ENCODE assay signal across 22 mouse cellular contexts in the genomic region with DNA sequence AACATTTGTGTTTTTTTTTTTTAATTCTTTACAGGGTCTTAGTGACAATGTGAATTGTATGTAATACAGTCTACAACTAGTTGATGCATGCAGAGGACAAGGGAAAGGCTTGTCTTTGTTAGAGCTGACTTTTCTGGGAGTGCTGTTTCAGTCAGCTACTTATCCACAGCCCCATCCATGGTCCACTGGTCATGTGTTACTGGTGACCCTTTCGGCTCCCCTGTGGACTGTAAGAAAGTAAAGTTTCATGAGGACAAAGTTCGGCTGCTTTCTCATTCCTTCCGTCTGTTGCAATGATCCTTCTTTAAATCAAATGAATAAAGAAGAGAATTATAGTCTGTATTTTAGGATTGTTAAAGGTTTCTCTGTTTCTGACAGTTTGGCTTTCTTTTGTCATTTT.
DNase-seq lines count a peak whose midpoint lies in the region; ATAC-seq lines count a peak whose summit lies in the region.
"Had no signal": no experiment of that assay in that cellular context is flagged by ENCODE, and none has a peak within 500 bp of the region (broad histone marks: within the 10 kb centered on the region; RNA-seq: fewer than 3 reads in every experiment).

No protein-coding gene starts in this region.

- H3K9me3 ChIP-seq in kidney, embryonic 14.5 days (ENCODE audit: control insufficient read depth, low read length), result no peaks in the 10 kb centered on the region
- no peaks in the 10 kb centered on the region for H3K9me3 ChIP-seq in kidney, embryonic 15.5 days (replicated peaks)
- no peaks in the 10 kb centered on the region for H3K9me3 ChIP-seq in hindbrain, embryonic 16.5 days (ENCODE audit: control insufficient read depth, low read length)
- H3K9me3 ChIP-seq: embryonic facial prominence, embryonic 15.5 days; forebrain, embryonic 10.5 days; hindbrain, embryonic 13.5 days had no signal

- H3K9ac ChIP-seq in kidney, embryonic 14.5 days (ENCODE audit: low read depth, low read length), result no peak overlapping the region
- H3K9ac ChIP-seq in kidney, embryonic 15.5 days, result no peak overlapping the region
- no peak overlapping the region for H3K9ac ChIP-seq in hindbrain, embryonic 16.5 days (ENCODE audit: low read depth, low read length)
- H3K9ac ChIP-seq: embryonic facial prominence, embryonic 15.5 days; hindbrain, embryonic 13.5 days had no signal

- H3K27ac ChIP-seq in kidney, embryonic 14.5 days (ENCODE audit: low read depth, low read length), result no peak overlapping the region
- no peak overlapping the region for H3K27ac ChIP-seq in kidney, embryonic 15.5 days
- H3K27ac ChIP-seq in hindbrain, embryonic 16.5 days (ENCODE audit: low read depth, low read length), result no peak overlapping the region
- H3K27ac ChIP-seq: embryonic facial prominence, embryonic 15.5 days; forebrain, embryonic 10.5 days; hindbrain, embryonic 13.5 days had no signal

- WGBS in kidney, embryonic 14.5 days, result 17% methylated on average over 3 of the region's 3 CpGs
- WGBS in kidney, embryonic 15.5 days, result 28% methylated on average over 3 of the region's 3 CpGs
- WGBS in hindbrain, embryonic 16.5 days, result 34% methylated on average over 3 of the region's 3 CpGs

- no peak overlapping the region for H3K4me3 ChIP-seq in kidney, embryonic 14.5 days (ENCODE audit: low read length)
- no peak overlapping the region for H3K4me3 ChIP-seq in kidney, embryonic 15.5 days (replicated peaks)
- no peak overlapping the region for H3K4me3 ChIP-seq in hindbrain, embryonic 16.5 days (ENCODE audit: low read length)
- H3K4me3 ChIP-seq: embryonic facial prominence, embryonic 15.5 days; erythroblast, embryonic 14.5 days; forebrain, embryonic 10.5 days; hindbrain, embryonic 13.5 days had no signal

- H3K4me1 ChIP-seq in kidney, embryonic 14.5 days (ENCODE audit: control insufficient read depth, insufficient read depth, low read length), result no peaks in the 10 kb centered on the region
- no peaks in the 10 kb centered on the region for H3K4me1 ChIP-seq in kidney, embryonic 15.5 days
- H3K4me1 ChIP-seq in hindbrain, embryonic 16.5 days (ENCODE audit: control insufficient read depth, insufficient read depth, low read depth, low read length), result no peaks in the 10 kb centered on the region
- H3K4me1 ChIP-seq: embryonic facial prominence, embryonic 15.5 days; hindbrain, embryonic 13.5 days had no signal

- ATAC-seq in kidney, embryonic 14.5 days (ENCODE audit: low FRiP score, low TSS enrichment), result no peak
- 0 out of 2 replicates have a peak, but pooled peaks have one; percentile 36 for ATAC-seq in kidney, embryonic 15.5 days (replicated peaks; ENCODE audit: low FRiP score)
- ATAC-seq in hindbrain, embryonic 16.5 days, result no peak
- ATAC-seq in megakaryocyte, adult 5-6 weeks (ENCODE audit: poor library complexity, severe bottlenecking), result no peak
- ATAC-seq: activated CD4-positive, CD25-positive, alpha-beta regulatory T cell, adult 4 months; forebrain, embryonic 14.5 days; Patski had no signal

- DNase-seq in kidney, adult 11 months, result peak; percentile 8
- DNase-seq in kidney, postnatal 14 days, result peak; percentile 6
- DNase-seq in adrenal gland, postnatal 36 days, result no peak
- DNase-seq: adrenal gland, postnatal 14 days; cerebellum, adult 8-10 months; cerebellum, postnatal 14 days; gastrocnemius, postnatal 36 days; heart, adult 11 months; heart, postnatal 10 days; heart, postnatal 4 days had no signal

- H3K27me3 ChIP-seq in kidney, embryonic 14.5 days (ENCODE audit: control insufficient read depth, insufficient read depth, low read length), result no peaks in the 10 kb centered on the region
- no peaks in the 10 kb centered on the region for H3K27me3 ChIP-seq in kidney, embryonic 15.5 days
- H3K27me3 ChIP-seq in hindbrain, embryonic 16.5 days (replicated peaks; ENCODE audit: control insufficient read depth, insufficient read depth, low read length), result no peaks in the 10 kb centered on the region
- H3K27me3 ChIP-seq: CH12.LX; embryonic facial prominence, embryonic 15.5 days; hindbrain, embryonic 13.5 days had no signal

- H3K4me2 ChIP-seq in kidney, embryonic 14.5 days (replicated peaks; ENCODE audit: low read depth, low read length), result no peak overlapping the region
- H3K4me2 ChIP-seq in kidney, embryonic 15.5 days, result no peak overlapping the region
- H3K4me2 ChIP-seq in hindbrain, embryonic 16.5 days (ENCODE audit: low read length), result no peak overlapping the region
- H3K4me2 ChIP-seq: embryonic facial prominence, embryonic 15.5 days; hindbrain, embryonic 13.5 days had no signal

- H3K36me3 ChIP-seq in kidney, embryonic 14.5 days (ENCODE audit: control insufficient read depth, insufficient read depth, low read length), result no peaks in the 10 kb centered on the region
- no peaks in the 10 kb centered on the region for H3K36me3 ChIP-seq in kidney, embryonic 15.5 days
- no peaks in the 10 kb centered on the region for H3K36me3 ChIP-seq in hindbrain, embryonic 16.5 days (ENCODE audit: control insufficient read depth, insufficient read depth, low read length)
- H3K36me3 ChIP-seq: embryonic facial prominence, embryonic 15.5 days; forebrain, embryonic 10.5 days; hindbrain, embryonic 13.5 days had no signal

Comparison
In these comparisons a context has a peak if more than half of its experiments do, and no peak if none do; other contexts are left out.
1. DNase-seq: peak in kidney, adult 11 months (single experiment) and kidney, postnatal 14 days (single experiment); none in adrenal gland, postnatal 36 days (0 of 2).